Mouse (Mus musculus): Measurements from ENCODE around the gene C2. TPM values are rescaled to one million over a fixed set of nuclear protein-coding genes. Genes with fewer than 3 reads are reported as not detected.

Gene C2
- polyA plus RNA-seq, 1 experiment from 2014 or later, result 14.9 TPM

- Histone ChIP-seq H3K9me3 (no peaks in the 10 kb centered on the region), H3K4me1 (replicated peaks) (no peaks in the 10 kb centered on the region; the same call in 1 of the 2 replicates), H3K9ac (peak overlapping the region; percentile 24; the same call in 1 of the 2 replicates), H3K27ac (peak overlapping the region; percentile 79), H3K4me2 (replicated peaks) (peak overlapping the region; percentile 53), H3K27me3 (replicated peaks) (no peaks in the 10 kb centered on the region), H3K4me3 (replicated peaks) (peak overlapping the region; percentile 23), H3K36me3 (peaks cover under 1% of the 10 kb centered on the region; the same call in 1 of the 2 replicates)
- WGBS, result 53% methylated on average over 13 of the region's 13 CpGs
- peak; percentile 79 for ATAC-seq
Observed at GRCm38 (mm10) chr17:34861704-34862415, 36.2 kb downstream of the C2 start.

- no peaks in the 10 kb centered on the region; the same call in 1 of the 2 replicates for H3K4me1 ChIP-seq (replicated peaks)
- H3K27ac ChIP-seq, result no peak overlapping the region
- ATAC-seq, result no peak
- no peaks in the 10 kb centered on the region for H3K9me3 ChIP-seq
- peaks cover 10% of the 10 kb centered on the region for H3K36me3 ChIP-seq
- H3K9ac ChIP-seq, result no peak overlapping the region
- H3K4me3 ChIP-seq (replicated peaks), result no peak overlapping the region
- 76% methylated on average over 9 of the region's 9 CpGs for WGBS
- H3K27me3 ChIP-seq (replicated peaks), result no peaks in the 10 kb centered on the region
- peak overlapping the region; percentile 53 for H3K4me2 ChIP-seq (replicated peaks)
Observed at GRCm38 (mm10) chr17:34860514-34860913, 37.6 kb downstream of the C2 start.

GRCm38 (mm10) chr17:34858670-34859069 lies 39.4 kb downstream of the C2 start:
- no peak overlapping the region for H3K4me3 ChIP-seq (replicated peaks)
- 75% methylated on average over 4 of the region's 4 CpGs for WGBS
- H3K9me3 ChIP-seq, result no peaks in the 10 kb centered on the region

GRCm38 (mm10) chr17:34855825-34856224 lies 42.2 kb downstream of the C2 start:
- ATAC-seq, result peak; percentile 32; the same call in 1 of the 2 replicates

More at GRCm38 (mm10) chr17:34858670-34859069, 39.4 kb downstream of the C2 start:
- Histone ChIP-seq H3K4me2 (replicated peaks) (no peak overlapping the region), H3K27me3 (replicated peaks) (no peaks in the 10 kb centered on the region), H3K9ac (no peak overlapping the region), H3K36me3 (peaks cover 22% of the 10 kb centered on the region), H3K27ac (no peak overlapping the region), H3K4me1 (replicated peaks) (no peaks in the 10 kb centered on the region; the same call in 1 of the 2 replicates)
- ATAC-seq, result no peak

GRCm38 (mm10) chr17:34854761-34855160 lies 43.3 kb downstream of the C2 start:
- Histone ChIP-seq H3K4me2 (replicated peaks) (no peak overlapping the region), H3K36me3 (peaks cover 33% of the 10 kb centered on the region), H3K4me3 (replicated peaks) (no peak overlapping the region), H3K9ac (no peak overlapping the region), H3K4me1 (replicated peaks) (peaks cover 11% of the 10 kb centered on the region), H3K9me3 (no peaks in the 10 kb centered on the region), H3K27me3 (replicated peaks) (no peaks in the 10 kb centered on the region), H3K27ac (no peak overlapping the region)
- WGBS, result 72% methylated on average over 3 of the region's 3 CpGs
- no peak for ATAC-seq

More at GRCm38 (mm10) chr17:34855825-34856224, 42.2 kb downstream of the C2 start:
- peaks cover 9% of the 10 kb centered on the region for H3K4me1 ChIP-seq (replicated peaks)
- no peaks in the 10 kb centered on the region for H3K27me3 ChIP-seq (replicated peaks)
- no peak overlapping the region; the same call in 1 of the 2 replicates for H3K9ac ChIP-seq
- 30% methylated on average over 3 of the region's 3 CpGs for WGBS
- no peak overlapping the region for H3K4me2 ChIP-seq (replicated peaks)
- peaks cover 33% of the 10 kb centered on the region for H3K36me3 ChIP-seq
- H3K27ac ChIP-seq, result no peak overlapping the region
- H3K4me3 ChIP-seq (replicated peaks), result no peak overlapping the region
- no peaks in the 10 kb centered on the region for H3K9me3 ChIP-seq

- peaks cover 33% of the 10 kb centered on the region for H3K36me3 ChIP-seq
- H3K9ac ChIP-seq, result peak overlapping the region; percentile 8; the same call in 1 of the 2 replicates
- H3K4me3 ChIP-seq (replicated peaks), result no peak overlapping the region
- no peaks in the 10 kb centered on the region for H3K27me3 ChIP-seq (replicated peaks)
- 69% methylated on average over 8 of the region's 8 CpGs for WGBS
- H3K27ac ChIP-seq, result no peak overlapping the region
- H3K4me2 ChIP-seq (replicated peaks), result no peak overlapping the region
- no peaks in the 10 kb centered on the region for H3K9me3 ChIP-seq
- no peak for ATAC-seq
- peaks cover 17% of the 10 kb centered on the region for H3K4me1 ChIP-seq (replicated peaks)
Observed at GRCm38 (mm10) chr17:34853511-34853910, 44.6 kb downstream of the C2 start.

- Histone ChIP-seq H3K4me1 (replicated peaks) (peaks cover 17% of the 10 kb centered on the region), H3K9ac (peak overlapping the region; percentile 73), H3K4me2 (replicated peaks) (peak overlapping the region; percentile 76), H3K36me3 (peaks cover 42% of the 10 kb centered on the region), H3K4me3 (replicated peaks) (peak overlapping the region; percentile 72), H3K9me3 (no peaks in the 10 kb centered on the region), H3K27ac (peak overlapping the region; percentile 73; the same call in 1 of the 2 replicates), H3K27me3 (replicated peaks) (no peaks in the 10 kb centered on the region)
- peak; percentile 78 for ATAC-seq
- WGBS, result 1% methylated on average over 25 of the region's 25 CpGs
Observed at GRCm38 (mm10) chr17:34850517-34851125, 47.4 kb downstream of the C2 start.

GRCm38 (mm10) chr17:34849722-34850516 lies 48.1 kb downstream of the C2 start, which contains the start of the genes Skiv2l and Nelfe:
Gene Skiv2l, minus strand, starts transcription at chr17:34850210.
Gene Nelfe, plus strand, starts transcription at chr17:34850391.
- Histone ChIP-seq H3K4me1 (replicated peaks) (peaks cover 17% of the 10 kb centered on the region), H3K9me3 (no peaks in the 10 kb centered on the region), H3K4me3 (replicated peaks) (peak within 1 kb of the TSS; percentile 72), H3K27me3 (replicated peaks) (no peaks in the 10 kb centered on the region), H3K9ac (peak within 1 kb of the TSS; percentile 73), H3K4me2 (replicated peaks) (peak within 1 kb of the TSS; percentile 79), H3K36me3 (peaks cover 45% of the 10 kb centered on the region), H3K27ac (peak within 1 kb of the TSS; percentile 73; the same call in 1 of the 2 replicates)
- under 1% methylated on average over 65 of the region's 65 CpGs for WGBS
- peak; percentile 98 for ATAC-seq

GRCm38 (mm10) chr17:34847615-34848014 lies 50.5 kb downstream of the C2 start:
- H3K27ac ChIP-seq, result no peak overlapping the region
- peaks cover 31% of the 10 kb centered on the region for H3K36me3 ChIP-seq
- H3K9ac ChIP-seq, result no peak overlapping the region
- WGBS, result 88% methylated on average over 7 of the region's 7 CpGs
- no peaks in the 10 kb centered on the region for H3K9me3 ChIP-seq
- no peak for ATAC-seq
- no peaks in the 10 kb centered on the region for H3K27me3 ChIP-seq (replicated peaks)
- H3K4me1 ChIP-seq (replicated peaks), result peaks cover 17% of the 10 kb centered on the region
- no peak overlapping the region for H3K4me3 ChIP-seq (replicated peaks)
- H3K4me2 ChIP-seq (replicated peaks), result no peak overlapping the region

- Histone ChIP-seq H3K9me3 (no peaks in the 10 kb centered on the region), H3K27ac (no peak overlapping the region), H3K36me3 (peaks cover 28% of the 10 kb centered on the region), H3K4me3 (replicated peaks) (no peak overlapping the region), H3K9ac (no peak overlapping the region), H3K4me2 (replicated peaks) (no peak overlapping the region), H3K27me3 (replicated peaks) (no peaks in the 10 kb centered on the region), H3K4me1 (replicated peaks) (peaks cover 17% of the 10 kb centered on the region)
- WGBS, result 87% methylated on average over 6 of the region's 6 CpGs
- ATAC-seq, result no peak
Observed at GRCm38 (mm10) chr17:34847192-34847591, 50.9 kb downstream of the C2 start.

GRCm38 (mm10) chr17:34844884-34845283 lies 53.2 kb downstream of the C2 start:
- 92% methylated on average over 13 of the region's 13 CpGs for WGBS
- Histone ChIP-seq H3K4me3 (replicated peaks) (no peak overlapping the region), H3K9ac (no peak overlapping the region), H3K4me2 (replicated peaks) (no peak overlapping the region), H3K4me1 (replicated peaks) (peaks cover 6% of the 10 kb centered on the region; the same call in 1 of the 2 replicates), H3K9me3 (no peaks in the 10 kb centered on the region), H3K27ac (no peak overlapping the region), H3K27me3 (replicated peaks) (no peaks in the 10 kb centered on the region), H3K36me3 (peaks cover 38% of the 10 kb centered on the region)
- ATAC-seq, result no peak

Measured in intestine, embryonic 15.5 days (tissue).